Mouse (Mus musculus) cerebellum, adult 2 months (tissue): ENCODE measurements around the gene Man1c1.

ENCODE experiments used
- CTCF ChIP-seq: fragments of 200-500 bp; IDR thresholded peaks from 2 replicates; pipeline ENCODE4 v1.5.1; 2011; ENCODE audit warnings: low read depth, mild to moderate bottlenecking, control low read depth, low read length, moderate library complexity, borderline replicate concordance; ENCODE audit not compliant: insufficient read depth
- POLR2A ChIP-seq: fragments of 200-500 bp; IDR thresholded peaks from 2 replicates; pipeline ENCODE4 v1.6.1; 2011; ENCODE audit warnings: low read length, control low read depth, borderline replicate concordance; ENCODE audit not compliant: insufficient read depth

DNA sequence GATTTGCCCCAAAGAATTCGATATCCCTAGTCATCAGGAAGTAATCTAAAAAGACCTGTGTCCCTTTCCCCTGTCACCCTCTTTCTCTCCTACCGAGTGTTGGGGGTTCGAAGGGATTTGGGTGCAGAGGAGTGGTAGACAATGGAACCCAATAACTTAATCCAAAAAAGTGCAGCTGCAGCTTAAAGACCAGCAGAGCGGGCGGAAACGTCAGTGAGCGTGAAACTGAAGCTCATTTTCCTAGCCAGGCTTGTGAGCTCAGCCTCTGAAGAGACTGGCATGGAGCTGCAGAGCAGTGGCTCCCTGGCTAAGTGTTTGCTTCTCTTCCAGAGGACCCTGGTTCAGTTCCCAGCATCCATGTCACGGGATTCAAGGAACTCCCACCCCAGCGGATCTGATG lies 29.3 kb upstream of the Man1c1 start:
- no peak for TF ChIP-seq CTCF
- no peak for TF ChIP-seq POLR2A
